Mouse (Mus musculus): Measurements from ENCODE around the gene Srgn. TPM values are rescaled to one million over a fixed set of nuclear protein-coding genes. Genes with fewer than 3 reads are reported as not detected.
"Not testable (repeated sequence)": the region's sequence is repeated elsewhere in the genome, so short reads cannot be mapped to it uniquely, and the experiment has no call there.

The Srgn gene
- polyA plus RNA-seq, 1 experiment from 2014 or later: 38.8 TPM

DNA sequence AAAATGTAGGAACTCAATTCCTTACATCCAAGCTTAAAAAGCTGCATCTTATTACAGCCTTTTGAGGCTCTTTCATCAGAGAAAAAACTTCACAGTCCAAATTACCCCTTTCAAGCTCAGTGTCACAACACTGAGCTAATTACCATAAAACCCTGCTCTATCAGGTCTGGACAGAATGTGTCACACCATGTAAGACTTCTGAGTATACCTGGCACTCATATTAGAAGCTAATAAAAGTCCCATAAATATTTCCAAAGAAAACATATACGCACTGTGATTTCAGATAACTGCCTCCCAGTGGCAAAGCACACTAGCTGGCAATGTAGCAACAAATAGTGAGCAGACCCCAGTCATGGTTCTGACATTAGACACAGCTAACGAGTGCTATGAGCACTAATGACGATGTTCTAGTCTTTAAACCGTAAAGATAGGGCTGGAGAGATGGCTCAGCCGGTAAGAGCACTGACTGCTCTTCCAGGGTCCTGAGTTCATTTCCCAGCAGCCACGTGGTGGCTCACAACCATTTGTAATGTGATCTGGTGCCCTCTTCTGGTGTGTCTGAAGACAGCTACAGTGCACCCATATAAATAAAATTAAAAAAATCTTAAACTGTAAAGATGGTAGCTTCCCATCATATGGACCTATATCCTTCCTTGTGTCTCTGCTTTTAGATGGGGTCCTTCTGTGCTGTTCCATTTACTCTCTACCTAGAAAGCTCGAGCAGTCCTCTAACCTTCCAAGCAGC is 46.0 kb downstream of the Srgn start:
- no peak for ATAC-seq (ENCODE audit: low read depth)
- H3K27ac ChIP-seq (replicated peaks; ENCODE audit: low read depth, low read length): no peak overlapping the region
- no peak overlapping the region for H3K4me2 ChIP-seq (ENCODE audit: low read depth, low read length)
- 68% methylated on average over 7 of the region's 7 CpGs for WGBS
- H3K9me3 ChIP-seq (ENCODE audit: control insufficient read depth, low read length): no peaks in the 10 kb centered on the region
- 0 out of 2 replicates have a peak, but pooled peaks cover 3% of the 10 kb centered on the region for H3K4me1 ChIP-seq (ENCODE audit: control insufficient read depth, insufficient read depth, low read length)
- H3K36me3 ChIP-seq (ENCODE audit: control insufficient read depth, insufficient read depth, low read length): peaks cover 7% of the 10 kb centered on the region
- DNase-seq (ENCODE audit: low spot score): no peak
- H3K4me3 ChIP-seq (ENCODE audit: low read depth, low read length): no peak overlapping the region
- H3K9ac ChIP-seq (ENCODE audit: low read depth, low read length): no peak overlapping the region
- H3K27me3 ChIP-seq (replicated peaks; ENCODE audit: control insufficient read depth, insufficient read depth, low read length): no peaks in the 10 kb centered on the region

DNA sequence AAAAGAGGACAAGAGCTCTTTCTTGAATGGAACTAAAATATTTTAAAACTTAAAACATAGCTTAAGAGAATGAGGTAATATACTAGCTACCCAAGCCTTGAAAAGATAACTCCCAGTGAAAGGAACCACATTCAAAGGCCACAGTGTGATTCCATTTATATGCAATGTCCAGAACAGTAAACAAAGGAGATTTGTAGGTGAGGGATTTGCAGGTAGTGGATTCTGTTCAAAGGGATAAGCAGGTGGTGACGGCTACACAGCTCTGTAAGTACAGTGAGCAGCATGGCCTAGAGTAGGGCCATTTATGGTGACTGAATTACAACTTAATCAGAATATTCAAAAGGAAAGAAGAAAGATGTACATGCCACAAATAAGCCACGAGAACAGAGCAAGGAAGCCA is 50.3 kb downstream of the Srgn start:
- no peak overlapping the region for H3K9ac ChIP-seq (ENCODE audit: low read depth, low read length)
- H3K4me3 ChIP-seq (ENCODE audit: low read depth, low read length): no peak overlapping the region
- ATAC-seq (ENCODE audit: low read depth) (no peak), DNase-seq (ENCODE audit: low spot score) (no peak)
- no peaks in the 10 kb centered on the region for H3K27me3 ChIP-seq (replicated peaks; ENCODE audit: control insufficient read depth, insufficient read depth, low read length)
- H3K27ac ChIP-seq (replicated peaks; ENCODE audit: low read depth, low read length): no peak overlapping the region
- no peak overlapping the region for H3K4me2 ChIP-seq (ENCODE audit: low read depth, low read length)
- no peaks in the 10 kb centered on the region for H3K4me1 ChIP-seq (ENCODE audit: control insufficient read depth, insufficient read depth, low read length)
- no peaks in the 10 kb centered on the region for H3K9me3 ChIP-seq (ENCODE audit: control insufficient read depth, low read length)
- 82% methylated on average over 2 of the region's 2 CpGs for WGBS
- H3K36me3 ChIP-seq (ENCODE audit: control insufficient read depth, insufficient read depth, low read length): peaks cover 18% of the 10 kb centered on the region

DNA sequence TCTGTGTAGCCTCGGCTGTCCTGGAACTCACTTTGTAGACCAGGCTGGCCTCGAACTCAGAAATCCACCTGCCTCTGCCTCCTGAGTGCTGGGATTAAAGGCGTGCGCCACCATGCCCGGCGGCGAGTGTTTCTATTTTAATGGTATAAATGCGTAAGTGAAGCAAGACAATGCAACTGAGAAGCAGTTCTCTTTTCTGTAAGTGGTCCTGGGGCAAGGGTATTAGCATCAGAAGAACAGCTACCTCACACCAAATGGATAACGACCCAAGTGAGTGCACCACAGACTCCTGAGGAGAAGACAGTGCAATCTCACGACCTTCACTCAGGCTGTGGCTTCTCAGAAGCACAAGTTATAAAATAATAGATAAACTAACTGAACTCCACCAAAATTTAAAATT is 52.3 kb downstream of the Srgn start:
- no peak for ATAC-seq (ENCODE audit: low read depth)
- H3K4me3 ChIP-seq (ENCODE audit: low read depth, low read length): no peak overlapping the region
- H3K9ac ChIP-seq (ENCODE audit: low read depth, low read length): no peak overlapping the region
- no peaks in the 10 kb centered on the region for H3K4me1 ChIP-seq (ENCODE audit: control insufficient read depth, insufficient read depth, low read length)
- no peak for DNase-seq (ENCODE audit: low spot score)
- WGBS: 96% methylated on average over 10 of the region's 10 CpGs
- H3K4me2 ChIP-seq (ENCODE audit: low read depth, low read length): no peak overlapping the region
- H3K27ac ChIP-seq (replicated peaks; ENCODE audit: low read depth, low read length): no peak overlapping the region
- H3K36me3 ChIP-seq (ENCODE audit: control insufficient read depth, insufficient read depth, low read length): peaks cover 18% of the 10 kb centered on the region
- H3K27me3 ChIP-seq (replicated peaks; ENCODE audit: control insufficient read depth, insufficient read depth, low read length): no peaks in the 10 kb centered on the region
- H3K9me3 ChIP-seq (ENCODE audit: control insufficient read depth, low read length): no peaks in the 10 kb centered on the region

DNA sequence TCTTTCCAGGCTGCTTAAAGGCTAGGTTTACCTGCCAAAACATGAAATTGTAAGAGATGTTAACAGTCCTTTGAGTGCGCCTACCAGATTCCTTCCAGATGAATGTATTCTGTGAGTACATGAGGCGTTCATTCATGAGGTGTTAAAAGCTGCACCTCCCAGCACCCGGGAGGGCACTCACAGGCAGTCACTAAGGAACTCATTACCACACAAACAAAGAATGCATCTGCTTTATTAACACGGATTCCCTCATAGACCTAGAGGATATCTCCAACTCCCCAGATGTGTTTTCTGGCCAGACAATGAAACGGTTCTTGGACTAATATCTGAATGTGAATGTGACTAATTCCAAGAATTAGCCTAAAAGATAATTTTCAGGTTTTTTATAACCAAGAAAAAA is 56.1 kb downstream of the Srgn start:
- Histone ChIP-seq H3K27ac (replicated peaks; ENCODE audit: low read depth, low read length) (no peak overlapping the region), H3K4me1 (ENCODE audit: control insufficient read depth, insufficient read depth, low read length) (no peaks in the 10 kb centered on the region), H3K36me3 (ENCODE audit: control insufficient read depth, insufficient read depth, low read length) (peaks cover 32% of the 10 kb centered on the region), H3K4me3 (ENCODE audit: low read depth, low read length) (no peak overlapping the region), H3K4me2 (ENCODE audit: low read depth, low read length) (no peak overlapping the region), H3K9me3 (ENCODE audit: control insufficient read depth, low read length) (no peaks in the 10 kb centered on the region), H3K27me3 (replicated peaks; ENCODE audit: control insufficient read depth, insufficient read depth, low read length) (no peaks in the 10 kb centered on the region), H3K9ac (ENCODE audit: low read depth, low read length) (no peak overlapping the region)
- 72% methylated on average over 5 of the region's 5 CpGs for WGBS
- no peak for ATAC-seq (ENCODE audit: low read depth)
- no peak for DNase-seq (ENCODE audit: low spot score)

DNA sequence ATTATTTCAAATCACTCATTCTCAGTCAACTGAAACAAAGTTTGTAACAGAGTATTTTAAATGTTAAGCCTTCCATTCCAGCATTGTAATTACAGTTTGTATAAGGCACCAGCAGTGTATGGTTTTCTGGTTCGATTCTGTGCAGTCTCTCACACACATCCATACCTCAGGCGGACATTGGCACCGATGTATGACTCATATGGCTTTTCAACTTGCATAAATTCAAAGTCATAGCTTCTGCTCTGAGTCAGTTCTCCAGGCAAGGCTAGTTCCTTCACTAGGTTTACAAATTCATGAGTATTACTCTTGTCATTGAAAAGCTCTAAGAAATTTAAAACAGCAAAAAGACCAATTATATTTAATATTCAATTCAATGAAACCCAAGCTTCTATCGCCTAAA is 57.5 kb downstream of the Srgn start:
- no peak overlapping the region for H3K9ac ChIP-seq (ENCODE audit: low read depth, low read length)
- H3K4me1 ChIP-seq (ENCODE audit: control insufficient read depth, insufficient read depth, low read length): no peaks in the 10 kb centered on the region
- DNase-seq (ENCODE audit: low spot score): no peak
- peaks cover 27% of the 10 kb centered on the region for H3K36me3 ChIP-seq (ENCODE audit: control insufficient read depth, insufficient read depth, low read length)
- no peak for ATAC-seq (ENCODE audit: low read depth)
- no peak overlapping the region for H3K27ac ChIP-seq (replicated peaks; ENCODE audit: low read depth, low read length)
- no peaks in the 10 kb centered on the region for H3K9me3 ChIP-seq (ENCODE audit: control insufficient read depth, low read length)
- no peaks in the 10 kb centered on the region for H3K27me3 ChIP-seq (replicated peaks; ENCODE audit: control insufficient read depth, insufficient read depth, low read length)
- H3K4me3 ChIP-seq (ENCODE audit: low read depth, low read length): no peak overlapping the region
- no peak overlapping the region for H3K4me2 ChIP-seq (ENCODE audit: low read depth, low read length)
- 95% methylated on average over 4 of the region's 4 CpGs for WGBS

DNA sequence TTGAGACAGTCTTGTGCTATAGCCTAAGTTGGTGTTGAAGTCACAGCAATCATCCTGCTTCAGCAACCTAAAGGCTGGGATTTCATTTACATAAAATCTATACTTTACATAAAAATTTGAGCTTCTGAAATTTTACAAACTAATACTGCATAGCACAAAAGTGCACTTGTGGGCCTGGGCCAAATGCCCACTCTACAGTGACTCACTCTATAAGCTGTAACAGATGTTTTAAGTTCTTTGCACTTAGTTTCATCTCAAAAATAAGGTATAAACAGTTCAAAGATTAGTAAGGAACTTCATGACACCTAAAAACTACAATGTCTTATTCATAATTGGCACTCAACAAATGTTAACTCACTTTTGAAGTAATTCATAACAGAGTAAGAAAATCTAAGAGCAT is 65.9 kb downstream of the Srgn start:
- Histone ChIP-seq H3K27ac (replicated peaks; ENCODE audit: low read depth, low read length) (no peak overlapping the region), H3K27me3 (replicated peaks; ENCODE audit: control insufficient read depth, insufficient read depth, low read length) (no peaks in the 10 kb centered on the region), H3K36me3 (ENCODE audit: control insufficient read depth, insufficient read depth, low read length) (peaks cover 58% of the 10 kb centered on the region), H3K9ac (ENCODE audit: low read depth, low read length) (no peak overlapping the region), H3K4me3 (ENCODE audit: low read depth, low read length) (no peak overlapping the region), H3K4me1 (ENCODE audit: control insufficient read depth, insufficient read depth, low read length) (no peaks in the 10 kb centered on the region), H3K9me3 (ENCODE audit: control insufficient read depth, low read length) (no peaks in the 10 kb centered on the region), H3K4me2 (ENCODE audit: low read depth, low read length) (no peak overlapping the region)
- no peak for ATAC-seq (ENCODE audit: low read depth)
- no peak for DNase-seq (ENCODE audit: low spot score)

DNA sequence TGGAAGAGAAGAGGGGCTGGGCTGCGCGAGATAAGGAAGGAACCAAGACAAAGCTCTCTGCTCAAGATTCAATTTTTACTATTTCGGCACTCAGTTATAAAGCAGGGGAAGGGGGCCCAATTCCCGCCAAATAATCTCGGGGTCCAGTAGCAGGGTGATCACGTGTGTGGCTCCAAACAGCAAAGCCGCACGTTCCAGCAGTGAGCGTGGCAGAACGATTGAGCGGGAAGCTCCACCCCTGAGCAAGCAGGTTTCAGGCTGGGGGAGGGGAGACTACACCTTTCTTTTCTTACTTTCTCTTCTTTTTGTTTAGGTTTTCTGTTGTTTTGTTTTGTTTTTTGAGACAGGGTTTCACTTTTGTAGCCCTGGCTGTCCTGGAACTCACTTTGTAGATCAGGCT is 75.2 kb downstream of the Srgn start:
- H3K36me3 ChIP-seq (ENCODE audit: control insufficient read depth, insufficient read depth, low read length): peaks cover 31% of the 10 kb centered on the region
- H3K4me2 ChIP-seq (ENCODE audit: low read depth, low read length); H3K4me1 ChIP-seq (ENCODE audit: control insufficient read depth, insufficient read depth, low read length); ATAC-seq (ENCODE audit: low read depth); H3K27me3 ChIP-seq (replicated peaks; ENCODE audit: control insufficient read depth, insufficient read depth, low read length); DNase-seq (ENCODE audit: low spot score); H3K27ac ChIP-seq (replicated peaks; ENCODE audit: low read depth, low read length); H3K4me3 ChIP-seq (ENCODE audit: low read depth, low read length); H3K9me3 ChIP-seq (ENCODE audit: control insufficient read depth, low read length); H3K9ac ChIP-seq (ENCODE audit: low read depth, low read length): not testable (repeated sequence)
- 74% methylated on average over 11 of the region's 11 CpGs for WGBS

DNA sequence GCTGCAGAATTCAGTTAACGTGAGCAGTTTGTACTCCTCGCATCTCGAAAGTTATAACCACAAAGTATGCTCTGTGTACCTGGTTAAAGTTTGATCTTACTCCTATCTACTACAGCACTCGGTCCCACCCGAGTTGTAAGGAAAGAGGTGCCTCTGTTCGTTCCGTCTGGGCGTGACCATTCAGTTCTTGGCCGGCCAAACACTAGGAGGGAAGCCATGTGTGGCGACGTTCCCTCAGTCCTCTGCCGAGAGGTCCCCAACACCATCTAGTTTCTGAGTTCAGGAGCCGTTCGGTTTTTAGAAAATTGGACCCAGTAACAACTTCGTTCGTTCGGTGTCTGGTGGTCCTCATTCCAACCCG is 77.0 kb downstream of the Srgn start:
- Histone ChIP-seq H3K9ac (ENCODE audit: low read depth, low read length) (peak overlapping the region; percentile 95), H3K4me1 (ENCODE audit: control insufficient read depth, insufficient read depth, low read length) (peaks cover 8% of the 10 kb centered on the region), H3K27me3 (replicated peaks; ENCODE audit: control insufficient read depth, insufficient read depth, low read length) (no peaks in the 10 kb centered on the region), H3K27ac (replicated peaks; ENCODE audit: low read depth, low read length) (peak overlapping the region; percentile 92), H3K36me3 (ENCODE audit: control insufficient read depth, insufficient read depth, low read length) (peaks cover 33% of the 10 kb centered on the region), H3K4me2 (ENCODE audit: low read depth, low read length) (peak overlapping the region; percentile 57), H3K4me3 (ENCODE audit: low read depth, low read length) (peak overlapping the region; percentile 83), H3K9me3 (ENCODE audit: control insufficient read depth, low read length) (no peaks in the 10 kb centered on the region)
- DNase-seq (ENCODE audit: low spot score): no peak
- ATAC-seq (ENCODE audit: low read depth): no peak; the same call in 1 of the 2 replicates
- 42% methylated on average over 18 of the region's 18 CpGs for WGBS
